Mouse (Mus musculus) retina, adult 2 months (tissue): ENCODE measurements around the gene Olfr294.

Source experiments
- DNase-seq: peaks from one replicate; pipeline ENCODE4 v3.0.0-alpha.2; 2012; ENCODE audit warnings: low read depth, low spot score

Gene Olfr294

GRCm38 (mm10) chr7:86616543-86616942 is at the start of gene Olfr294:
Gene Olfr294 (minus strand): TSS chr7:86616643.
- DNase-seq = no peak

- no peak for DNase-seq
These were observed 32.3 kb upstream of the Olfr294 start, which contains the start of gene Olfr293 for GRCm38 (mm10) chr7:86648761-86649160. Gene Olfr293 (plus strand): TSS chr7:86649061.

DNA sequence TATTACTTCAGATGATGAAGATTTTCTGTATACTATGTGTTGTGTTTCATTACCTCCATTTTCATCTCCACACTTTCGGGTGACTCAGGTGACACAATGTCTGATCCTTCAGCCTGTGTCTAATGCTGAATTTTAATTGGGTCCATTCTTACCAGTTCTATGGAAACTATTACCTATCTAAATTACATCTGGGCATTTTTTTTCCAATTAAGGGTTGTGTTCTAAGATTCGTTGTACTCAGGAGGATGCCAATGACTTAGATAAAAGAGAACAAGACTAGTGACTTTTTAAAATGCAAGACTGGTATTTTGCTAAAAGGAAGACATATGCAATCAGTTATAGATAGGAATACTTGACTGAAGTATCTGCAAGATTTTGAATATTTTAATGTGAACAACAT is 32.9 kb downstream of the Olfr294 start, which contains the start of gene Olfr295:
TSS of gene Olfr295 (plus strand) at position 301 of the 400 bp plus-strand sequence.
- DNase-seq = no peak
